Mouse (Mus musculus) lung, postnatal 25 days (tissue): Measurements from ENCODE around the gene Exoc7.

Experiments used
- DNase-seq: peaks from one replicate; pipeline ENCODE4 v3.0.0; 2022; ENCODE audit warnings: low spot score

Gene Exoc7

GRCm38 (mm10) chr11:116239797-116240196 is 67.2 kb downstream of the Exoc7 start:
- DNase-seq = no peak
